Mouse (Mus musculus) heart, adult 2 months (tissue): ENCODE results near the gene Tnip1.

Experiments used
- CTCF ChIP-seq: fragments of 200-600 bp; IDR thresholded peaks from 2 replicates; pipeline ENCODE4 v1.8.1; 2022; ENCODE audit warnings: antibody characterized with exemption, mild to moderate bottlenecking, moderate library complexity
- EP300 ChIP-seq: fragments of 200-500 bp; IDR thresholded peaks from 2 replicates; pipeline ENCODE4 v1.6.1; 2011; ENCODE audit warnings: low read depth, low read length, control low read depth; ENCODE audit not compliant: insufficient read depth
- POLR2A ChIP-seq: fragments of 200-500 bp; IDR thresholded peaks from 2 replicates; pipeline ENCODE4 v1.6.1; 2011; ENCODE audit warnings: mild to moderate bottlenecking, low read depth, low read length, control low read depth; ENCODE audit not compliant: insufficient read depth

DNA sequence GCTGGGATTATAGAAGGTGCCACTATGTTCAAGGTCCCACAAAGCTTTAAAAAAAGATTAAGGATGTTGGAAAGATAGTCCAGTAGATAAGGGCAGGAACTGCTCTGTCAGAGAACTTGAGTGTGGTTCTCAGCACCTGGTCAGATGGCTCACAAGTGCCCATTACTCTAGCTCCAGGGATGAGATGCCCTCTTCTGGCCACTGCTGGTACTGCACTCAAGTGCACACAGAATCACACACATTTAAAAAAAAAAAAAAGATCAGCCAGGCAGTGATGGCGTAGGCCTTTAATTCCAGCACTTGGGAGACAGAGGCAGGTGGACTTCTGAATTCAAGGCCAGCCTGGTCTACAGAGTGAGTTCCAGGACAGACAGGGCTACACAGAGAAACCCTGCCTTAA, 25.3 kb upstream of the Tnip1 start:
- TF ChIP-seq EP300, result no peak
- TF ChIP-seq CTCF, result peak; percentile 78
- TF ChIP-seq POLR2A, result no peak
